Mouse (Mus musculus) heart, embryonic 14.5 days (tissue): ENCODE results near the gene Prm3. TPM values are rescaled to one million over a fixed set of nuclear protein-coding genes. Genes with fewer than 3 reads are reported as not detected.

Source experiments
- ATAC-seq: fragments of 200-750 bp; cut with Nextera tagmentation; 2 replicates; pipeline ENCODE4 v1.8.0; 2017; ENCODE audit warnings: low read depth, moderate TSS enrichment; ENCODE audit not compliant: insufficient number of reproducible peaks, insufficient read depth, low FRiP score
- H3K27ac ChIP-seq, 2 experiments: fragments of 200-500 bp in 1 of 2; fragments of 300-500 bp in 1 of 2; sonication (generic) in 1 of 2; replicated peaks in 1 of 2; 2 replicates each; pipeline ENCODE4 v1.5.1; 2012 to 2014; ENCODE audit warnings: low read depth in 2 of 2, low read length in 2 of 2, control low read depth in 1 of 2, mild to moderate bottlenecking in 1 of 2, mixed read lengths in 1 of 2; ENCODE audit not compliant: control insufficient read depth in 1 of 2, insufficient read depth in 1 of 2
- H3K27me3 ChIP-seq: fragments of 300-500 bp; sonication (generic); 2 replicates; pipeline ENCODE4 v1.6.1; 2014; ENCODE audit warnings: mild to moderate bottlenecking, low read length, control low read depth; ENCODE audit not compliant: control insufficient read depth, insufficient read depth
- H3K36me3 ChIP-seq: fragments of 300-500 bp; sonication (generic); 2 replicates; pipeline ENCODE4 v1.6.1; 2014; ENCODE audit warnings: mild to moderate bottlenecking, control low read depth, low read length, mixed read lengths; ENCODE audit not compliant: control insufficient read depth, insufficient read depth
- H3K4me1 ChIP-seq, 2 experiments: fragments of 200-500 bp in 1 of 2; fragments of 300-500 bp in 1 of 2; sonication (generic) in 1 of 2; 2 replicates each; pipeline ENCODE4 v1.6.1; 2012 to 2014; ENCODE audit warnings: low read length in 2 of 2, control low read depth in 1 of 2, mixed read lengths in 1 of 2; ENCODE audit not compliant: control insufficient read depth in 2 of 2, insufficient read depth in 2 of 2
- H3K4me2 ChIP-seq: fragments of 300-500 bp; sonication (generic); 2 replicates; pipeline ENCODE4 v1.6.1; 2014; ENCODE audit warnings: mild to moderate bottlenecking, low read length
- H3K4me3 ChIP-seq, 2 experiments: fragments of 200-500 bp in 1 of 2; fragments of 300-500 bp in 1 of 2; sonication (generic) in 1 of 2; 2 replicates each; pipeline ENCODE4 v1.5.1; 2012 to 2014; ENCODE audit warnings: low read length in 2 of 2, mild to moderate bottlenecking in 2 of 2, control low read depth in 1 of 2, low read depth in 1 of 2, moderate library complexity in 1 of 2; ENCODE audit not compliant: control insufficient read depth in 1 of 2, insufficient read depth in 1 of 2
- H3K9ac ChIP-seq: fragments of 300-500 bp; sonication (generic); 2 replicates; pipeline ENCODE4 v1.6.1; 2014; ENCODE audit warnings: mild to moderate bottlenecking, low read length
- H3K9me3 ChIP-seq: fragments of 300-500 bp; sonication (generic); 2 replicates; pipeline ENCODE4 v1.6.1; 2016; ENCODE audit warnings: low read length, control low read depth; ENCODE audit not compliant: control insufficient read depth
- WGBS: fragments of 180-500 bp; shearing (Covaris S2); extraction: QIAGEN DNeasy Blood & Tissue Kit; methylation state at CpG from one replicate; pipeline ENCODE4 v1.1.7; 2014; 5-methylcytosine and 5-hydroxymethylcytosine counted together
- polyA plus RNA-seq: library from polyadenylated mRNA; unstranded; fragments of >200 nt; fragmentation: Nextera tagmentation; extraction: Ambion mirVana; gene quantifications from 2 replicates; pipeline ENCODE4 v1.2.1, GENCODE M21; 2014

Prm3 gene
- polyA plus RNA-seq, 1 experiment from 2014 or later = not detected

DNA sequence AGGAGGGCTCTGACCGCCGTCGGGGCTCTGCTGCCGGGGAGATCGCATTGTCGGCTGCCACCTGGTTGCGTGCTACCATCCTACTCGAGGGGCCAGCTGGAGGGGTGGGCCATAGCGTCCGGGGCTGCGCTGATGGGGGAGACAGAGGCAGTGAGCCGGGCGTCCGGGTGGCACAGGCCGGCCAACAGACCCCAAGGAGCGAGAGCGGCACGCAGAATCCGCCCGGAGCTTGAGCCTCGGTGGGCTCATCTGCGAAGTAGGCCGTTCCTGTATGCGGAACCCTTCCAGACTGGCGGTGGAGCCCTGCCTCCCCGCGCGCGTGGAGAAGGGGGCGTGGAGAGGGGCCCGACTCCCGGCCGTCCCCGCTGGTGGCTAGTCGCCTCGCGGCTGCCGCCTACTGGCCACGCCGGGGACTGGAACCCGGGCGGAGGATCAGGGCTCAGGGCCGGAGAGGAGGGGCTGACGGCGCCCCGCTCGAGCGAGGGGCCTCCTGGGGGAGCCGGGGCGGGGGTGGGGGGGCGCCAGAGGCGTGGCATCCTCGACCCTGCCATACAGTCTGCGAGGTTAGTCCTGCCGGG lies 5.8 kb downstream of the Prm3 start:
- Histone ChIP-seq H3K9me3 (no peaks in the 10 kb centered on the region), H3K9ac (peak overlapping the region; percentile 89), H3K4me1 (peaks cover 33 to 56% of the 10 kb centered on the region in 2 experiments), H3K27ac (peak overlapping the region; percentile 90 to 97), H3K4me2 (peak overlapping the region; percentile 94), H3K27me3 (no peaks in the 10 kb centered on the region), H3K36me3 (no peaks in the 10 kb centered on the region), H3K4me3 (peak overlapping the region; percentile 81 to 86)
- ATAC-seq = peak; percentile 78
- WGBS = under 1% methylated on average over 52 of the region's 55 CpGs

GRCm38 (mm10) chr16:10783883-10784792 lies 6.6 kb downstream of the Prm3 start:
- Histone ChIP-seq H3K27ac (peak overlapping the region; percentile 6 to 97; a peak in 3 of 4 replicates), H3K36me3 (no peaks in the 10 kb centered on the region), H3K4me2 (peak overlapping the region; percentile 94), H3K9me3 (no peaks in the 10 kb centered on the region), H3K9ac (peak overlapping the region; percentile 89), H3K4me1 (peaks cover 33 to 56% of the 10 kb centered on the region in 2 experiments), H3K4me3 (peak overlapping the region; percentile 81 to 86), H3K27me3 (no peaks in the 10 kb centered on the region)
- WGBS = 2% methylated on average over 80 of the region's 81 CpGs
- ATAC-seq = peak; percentile 2; the same call in 1 of the 2 replicates

DNA sequence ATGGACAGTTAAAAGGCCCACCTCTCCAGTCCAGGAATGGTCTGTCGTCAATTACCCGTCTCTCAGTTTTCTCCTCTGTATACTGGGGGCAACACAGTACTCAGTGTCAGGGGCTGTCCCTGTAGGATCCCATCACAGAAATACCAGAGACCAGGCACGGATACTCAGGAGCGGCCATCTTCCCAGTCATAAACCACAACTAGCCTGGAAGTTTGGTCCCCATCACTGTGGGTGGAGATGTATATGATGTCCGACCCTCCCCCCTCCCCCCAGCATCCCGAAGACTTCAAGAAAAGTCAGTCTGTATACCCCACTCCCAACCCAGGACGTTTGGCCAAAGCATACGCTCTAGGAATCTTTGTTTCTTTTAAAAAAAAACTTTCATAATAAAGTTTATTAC lies 7.3 kb downstream of the Prm3 start:
- Histone ChIP-seq H3K27ac (no peak overlapping the region; a peak in 1 of 4 replicates), H3K9ac (peak overlapping the region; percentile 89), H3K4me1 (peaks cover 33 to 56% of the 10 kb centered on the region in 2 experiments), H3K9me3 (no peaks in the 10 kb centered on the region), H3K4me2 (peak overlapping the region; percentile 94), H3K4me3 (peak overlapping the region in 1 of 2 experiments; percentile 81; a peak in 1 of 4 replicates), H3K36me3 (no peaks in the 10 kb centered on the region), H3K27me3 (no peaks in the 10 kb centered on the region)
- 69% methylated on average over 8 of the region's 8 CpGs for WGBS
- ATAC-seq = no peak

DNA sequence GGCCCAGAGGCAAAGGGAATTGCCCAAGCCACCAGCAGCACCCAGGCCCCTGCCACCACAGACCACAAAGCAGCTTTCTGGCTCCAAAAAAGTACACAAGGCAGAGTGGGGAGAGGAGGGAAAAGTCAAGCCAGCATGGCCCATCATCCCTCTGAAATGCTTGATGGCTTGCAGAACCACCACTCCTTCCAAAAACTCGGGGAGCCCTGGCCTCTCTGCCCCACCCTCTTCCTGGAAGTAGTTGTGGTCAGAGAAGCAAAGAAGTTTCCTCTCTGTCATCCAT lies 7.6 kb downstream of the Prm3 start:
- ATAC-seq = no peak
- H3K27ac ChIP-seq = peak overlapping the region in 1 of 2 experiments; percentile 84; a peak in 1 of 4 replicates
- WGBS = 10% methylated on average over 1 of the region's 1 CpGs
- H3K36me3 ChIP-seq = no peaks in the 10 kb centered on the region
- peak overlapping the region; percentile 94 for H3K4me2 ChIP-seq
- no peaks in the 10 kb centered on the region for H3K9me3 ChIP-seq
- H3K4me1 ChIP-seq = peaks cover 35 to 58% of the 10 kb centered on the region in 2 experiments
- H3K27me3 ChIP-seq = no peaks in the 10 kb centered on the region
- peak overlapping the region; percentile 89 for H3K9ac ChIP-seq
- H3K4me3 ChIP-seq = no peak overlapping the region; a peak in 1 of 4 replicates

GRCm38 (mm10) chr16:10782377-10783151 lies 8.2 kb downstream of the Prm3 start:
- Histone ChIP-seq H3K4me3 (no peak overlapping the region; a peak in 1 of 4 replicates), H3K9me3 (no peaks in the 10 kb centered on the region), H3K4me2 (peak overlapping the region; percentile 94), H3K9ac (peak overlapping the region; percentile 89), H3K27ac (peak overlapping the region; percentile 64 to 84), H3K27me3 (no peaks in the 10 kb centered on the region), H3K4me1 (peaks cover 40 to 62% of the 10 kb centered on the region in 2 experiments), H3K36me3 (no peaks in the 10 kb centered on the region)
- no peak for ATAC-seq
- WGBS = 42% methylated on average over 6 of the region's 6 CpGs

DNA sequence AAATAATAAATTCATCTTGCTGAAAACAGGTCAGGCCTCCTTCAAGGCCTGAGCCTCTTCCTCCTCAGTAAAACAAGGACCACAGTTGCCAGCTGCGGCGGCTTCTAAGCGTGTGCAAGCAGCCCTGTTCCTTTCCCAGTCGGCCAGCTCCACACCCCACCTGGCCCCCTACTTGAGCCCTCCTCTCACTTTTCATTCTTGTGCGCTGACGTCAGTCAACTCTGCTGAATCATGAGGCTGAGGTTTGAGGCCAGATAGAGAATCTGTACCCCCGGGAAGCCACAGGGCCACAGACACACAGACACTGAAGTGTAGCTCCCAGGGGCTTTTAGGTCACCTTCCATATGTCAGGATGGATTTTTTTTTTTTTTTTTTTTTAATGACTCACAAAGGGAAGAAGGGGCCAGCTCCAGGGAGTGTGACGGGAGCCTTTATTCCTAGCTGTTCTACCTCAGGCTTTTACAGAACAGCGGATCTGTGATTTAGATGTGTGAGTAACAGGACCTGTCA lies 8.8 kb downstream of the Prm3 start:
- Histone ChIP-seq H3K9me3 (no peaks in the 10 kb centered on the region), H3K36me3 (no peaks in the 10 kb centered on the region), H3K27ac (peak overlapping the region; percentile 64 to 84), H3K9ac (peak overlapping the region; percentile 89), H3K4me2 (peak overlapping the region; percentile 94), H3K27me3 (no peaks in the 10 kb centered on the region), H3K4me3 (no peak overlapping the region), H3K4me1 (peaks cover 40 to 61% of the 10 kb centered on the region in 2 experiments)
- ATAC-seq = no peak
- WGBS = 20% methylated on average over 9 of the region's 9 CpGs

GRCm38 (mm10) chr16:10780631-10781120 lies 10.0 kb downstream of the Prm3 start:
- no peak for ATAC-seq
- Histone ChIP-seq H3K36me3 (no peaks in the 10 kb centered on the region), H3K27ac (0 out of 4 replicates have a peak overlapping the region, but pooled peaks of 1 of the 2 experiments have one; percentile 14), H3K4me3 (no peak overlapping the region), H3K4me1 (peaks cover 39 to 52% of the 10 kb centered on the region in 2 experiments), H3K27me3 (no peaks in the 10 kb centered on the region), H3K9ac (peak overlapping the region; percentile 16; the same call in 1 of the 2 replicates), H3K4me2 (no peak overlapping the region), H3K9me3 (no peaks in the 10 kb centered on the region)
- WGBS = 78% methylated on average over 5 of the region's 5 CpGs
